Mouse (Mus musculus) MEL (cell line): ENCODE results near the gene Wfdc15b. TPM values are rescaled to one million over a fixed set of nuclear protein-coding genes. Genes with fewer than 3 reads are reported as not detected.

ENCODE experiments used
- DNase-seq: peaks from one replicate; pipeline ENCODE4 v3.0.0; 2011; ENCODE audit warnings: low read depth, low spot score
- H3K27ac ChIP-seq: 2 replicates; pipeline ENCODE4 v1.5.1; 2012; ENCODE audit warnings: low read depth, mild to moderate bottlenecking, control low read depth, low read length, moderate library complexity; ENCODE audit not compliant: control insufficient read depth
- H3K27me3 ChIP-seq, 2 experiments: fragments of 150-350 bp in 1 of 2; sonication (generic) in 1 of 2; 2 replicates each; pipeline ENCODE4 v1.6.1; 2012; ENCODE audit warnings: low read length in 2 of 2, mild to moderate bottlenecking in 2 of 2, improper control_type of control experiment in 1 of 2, moderate library complexity in 1 of 2; ENCODE audit not compliant: insufficient read depth in 2 of 2, control insufficient read depth in 1 of 2
- H3K36me3 ChIP-seq, 2 experiments: 2 replicates each; pipeline ENCODE4 v1.6.1; 2012 to 2014; ENCODE audit warnings: low read length in 2 of 2, improper control_type of control experiment in 1 of 2, inconsistent platforms in 1 of 2, mild to moderate bottlenecking in 1 of 2; ENCODE audit not compliant: insufficient read depth in 2 of 2, control insufficient read depth in 1 of 2
- H3K4me1 ChIP-seq, 2 experiments: fragments of 150-350 bp in 1 of 2; sonication (generic) in 1 of 2; 2 replicates each; pipeline ENCODE4 v1.6.1; 2012; ENCODE audit warnings: low read length in 2 of 2, improper control_type of control experiment in 1 of 2, mild to moderate bottlenecking in 1 of 2; ENCODE audit not compliant: insufficient read depth in 2 of 2, control insufficient read depth in 1 of 2
- H3K4me3 ChIP-seq, 2 experiments: fragments of 150-350 bp in 1 of 2; sonication (generic) in 1 of 2; 2 replicates each; pipeline ENCODE4 v1.5.1; 2012; ENCODE audit warnings: low read depth in 2 of 2, low read length in 2 of 2, mild to moderate bottlenecking in 2 of 2, moderate library complexity in 2 of 2, control low read depth in 1 of 2, improper control_type of control experiment in 1 of 2; ENCODE audit not compliant: control insufficient read depth in 1 of 2, insufficient read depth in 1 of 2
- H3K79me2 ChIP-seq: 2 replicates; pipeline ENCODE4 v1.6.1; 2012; ENCODE audit warnings: mild to moderate bottlenecking, low read length, moderate library complexity; ENCODE audit not compliant: control insufficient read depth, poor library complexity, insufficient read depth
- H3K9ac ChIP-seq: 2 replicates; pipeline ENCODE4 v1.6.1; 2012; ENCODE audit warnings: low read depth, mild to moderate bottlenecking, control low read depth, low read length, moderate library complexity; ENCODE audit not compliant: control insufficient read depth, poor library complexity, severe bottlenecking
- H3K9me3 ChIP-seq: fragments of 150-350 bp; sonication (generic); replicated peaks from 2 replicates; pipeline ENCODE4 v1.6.1; 2012; ENCODE audit warnings: mild to moderate bottlenecking, low read length, improper control_type of control experiment, moderate library complexity; ENCODE audit not compliant: insufficient read depth
- CTCF ChIP-seq, 3 experiments: IDR thresholded peaks in 2 of 3; conservative IDR thresholded peaks in 1 of 3; 2 replicates each; pipeline ENCODE4 v1.5.1; 2011 to 2012; ENCODE audit warnings: low read length in 3 of 3, low read depth in 2 of 3, mild to moderate bottlenecking in 2 of 3, improper control_type of control experiment in 1 of 3, inconsistent platforms in 1 of 3, mixed read lengths in 1 of 3, moderate library complexity in 1 of 3; ENCODE audit not compliant: control insufficient read depth in 1 of 3, insufficient read depth in 1 of 3, poor library complexity in 1 of 3, severe bottlenecking in 1 of 3
- ELF1 ChIP-seq: IDR thresholded peaks from 2 replicates; pipeline ENCODE4 v1.6.1; 2014; ENCODE audit warnings: low read depth, mild to moderate bottlenecking, inconsistent platforms, low read length, improper control_type of control experiment, moderate library complexity
- EP300 ChIP-seq, 2 experiments: IDR thresholded peaks; 2 replicates each; pipeline ENCODE4 v1.6.1; 2011; ENCODE audit warnings: improper control_type of control experiment in 2 of 2, low read length in 2 of 2, low read depth in 1 of 2, mild to moderate bottlenecking in 1 of 2
- ETS1 ChIP-seq: IDR thresholded peaks from 2 replicates; pipeline ENCODE4 v1.6.1; 2012; ENCODE audit warnings: low read depth, mild to moderate bottlenecking, inconsistent platforms, low read length, improper control_type of control experiment, moderate library complexity
- GABPA ChIP-seq: IDR thresholded peaks from 2 replicates; pipeline ENCODE4 v1.6.1; 2012; ENCODE audit warnings: low read depth, mild to moderate bottlenecking, inconsistent platforms, low read length, improper control_type of control experiment, moderate library complexity
- GATA1 ChIP-seq: IDR thresholded peaks from 2 replicates; pipeline ENCODE4 v1.6.1; 2011; ENCODE audit warnings: low read depth, low read length, improper control_type of control experiment
- HCFC1 ChIP-seq: IDR thresholded peaks from 2 replicates; pipeline ENCODE4 v1.6.1; 2012; ENCODE audit warnings: low read depth, mild to moderate bottlenecking, inconsistent platforms, low read length, improper control_type of control experiment, moderate library complexity
- KAT2A ChIP-seq: conservative IDR thresholded peaks from 2 replicates; pipeline ENCODE4 v1.6.1; 2012; ENCODE audit warnings: low read depth, low read length, improper control_type of control experiment, inconsistent platforms
- MAFK ChIP-seq: IDR thresholded peaks from 2 replicates; pipeline ENCODE4 v1.6.1; 2011; ENCODE audit warnings: low read depth, mild to moderate bottlenecking, low read length, improper control_type of control experiment, borderline replicate concordance
- MAX ChIP-seq: IDR thresholded peaks from 2 replicates; pipeline ENCODE4 v1.6.1; 2011; ENCODE audit warnings: low read length, improper control_type of control experiment
- MXI1 ChIP-seq: IDR thresholded peaks from 2 replicates; pipeline ENCODE4 v1.6.1; 2011; ENCODE audit warnings: mild to moderate bottlenecking, low read depth, low read length, improper control_type of control experiment
- MYC ChIP-seq: IDR thresholded peaks from 2 replicates; pipeline ENCODE4 v1.6.1; 2011; ENCODE audit warnings: low read depth, mild to moderate bottlenecking, low read length, improper control_type of control experiment, moderate library complexity
- NELFE ChIP-seq: IDR thresholded peaks from 2 replicates; pipeline ENCODE4 v1.6.1; 2011; ENCODE audit warnings: low read depth, low read length, improper control_type of control experiment
- POLR2A ChIP-seq, 2 experiments: IDR thresholded peaks; 2 replicates each; pipeline ENCODE4 v1.6.1; 2011 to 2012; ENCODE audit warnings: low read length in 2 of 2, mild to moderate bottlenecking in 2 of 2, control low read depth in 1 of 2, improper control_type of control experiment in 1 of 2, low read depth in 1 of 2, moderate library complexity in 1 of 2; ENCODE audit not compliant: control insufficient read depth in 1 of 2, insufficient read depth in 1 of 2, poor library complexity in 1 of 2
- POLR2AphosphoS2 ChIP-seq: IDR thresholded peaks from 2 replicates; pipeline ENCODE4 v1.6.1; 2011; ENCODE audit warnings: low read length, improper control_type of control experiment
- RAD21 ChIP-seq: IDR thresholded peaks from 2 replicates; pipeline ENCODE4 v1.6.1; 2011; ENCODE audit warnings: mild to moderate bottlenecking, low read depth, low read length, improper control_type of control experiment
- SIN3A ChIP-seq: IDR thresholded peaks from 2 replicates; pipeline ENCODE4 v1.6.1; 2012; ENCODE audit warnings: low read length, improper control_type of control experiment, inconsistent platforms
- TCF12 ChIP-seq: IDR thresholded peaks from 2 replicates; pipeline ENCODE4 v1.6.1; 2014; ENCODE audit warnings: low read depth, mild to moderate bottlenecking, inconsistent platforms, low read length, improper control_type of control experiment, moderate library complexity
- USF2 ChIP-seq, 2 experiments: IDR thresholded peaks; 2 replicates each; pipeline ENCODE4 v1.6.1; 2011 to 2012; ENCODE audit warnings: improper control_type of control experiment in 2 of 2, low read length in 2 of 2, borderline replicate concordance in 1 of 2, inconsistent platforms in 1 of 2, low read depth in 1 of 2, mild to moderate bottlenecking in 1 of 2; ENCODE audit not compliant: insufficient read depth in 1 of 2
- ZC3H11A ChIP-seq: IDR thresholded peaks from 2 replicates; pipeline ENCODE4 v1.6.1; 2012; ENCODE audit warnings: low read depth, mild to moderate bottlenecking, inconsistent platforms, low read length, improper control_type of control experiment
- ZKSCAN1 ChIP-seq: IDR thresholded peaks from 2 replicates; pipeline ENCODE4 v1.6.1; 2012; ENCODE audit warnings: low read depth, mild to moderate bottlenecking, inconsistent platforms, low read length, improper control_type of control experiment, moderate library complexity
- ZMIZ1 ChIP-seq: IDR thresholded peaks from 2 replicates; pipeline ENCODE4 v1.6.1; 2012; ENCODE audit warnings: low read depth, mild to moderate bottlenecking, inconsistent platforms, low read length, improper control_type of control experiment, moderate library complexity
- ZNF384 ChIP-seq: IDR thresholded peaks from 2 replicates; pipeline ENCODE4 v1.6.1; 2012; ENCODE audit warnings: low read depth, mild to moderate bottlenecking, inconsistent platforms, low read length, improper control_type of control experiment
- polyA plus RNA-seq, 2 experiments: library from polyadenylated mRNA; stranded (reverse) in 1 of 2; unstranded in 1 of 2; fragments of >175 nt in 1 of 2; fragments of >200 nt in 1 of 2; gene quantifications; 2 replicates each; pipeline versions ENCODE4 v1.2.1 to v1.2.4; 2012; ENCODE audit warnings: low replicate concordance in 2 of 2, low read depth in 1 of 2; ENCODE audit not compliant: insufficient read length in 2 of 2, insufficient read depth in 1 of 2, missing spikeins in 1 of 2
- total RNA-seq: library from RNA; depleted of rRNA; stranded (reverse); fragments of 300-350 nt; gene quantifications from 2 replicates; pipeline ENCODE4 v1.2.3, GENCODE M21; 2012

Gene Wfdc15b
- total and polyA plus RNA-seq, 3 experiments: not detected

DNA sequence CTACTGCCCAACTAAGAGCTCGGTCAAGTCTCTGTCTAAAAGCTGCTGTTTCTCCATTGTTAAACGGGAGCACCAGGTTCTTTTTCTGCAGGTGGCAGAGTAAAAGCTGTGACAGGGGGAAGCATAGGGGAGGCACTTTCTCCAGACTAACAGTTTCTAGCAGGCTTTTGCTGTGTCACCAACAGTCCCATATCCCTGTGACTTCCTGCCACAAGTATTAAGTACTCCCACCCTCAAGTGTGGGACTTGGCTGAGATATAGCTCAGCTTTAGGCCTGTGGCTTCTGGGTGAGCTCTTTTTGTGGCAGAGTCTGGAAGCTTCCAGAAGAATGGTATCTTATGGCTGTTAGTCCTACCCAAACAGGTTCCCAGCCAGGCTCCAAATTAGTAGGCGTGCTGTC lies 45.6 kb downstream of the Wfdc15b start:
- peaks cover 0 to 13% of the 10 kb centered on the region in 2 experiments; a peak in 2 of 4 replicates for H3K36me3 ChIP-seq
- H3K4me3 ChIP-seq: no peak overlapping the region
- no peak overlapping the region for H3K9ac ChIP-seq
- no peak overlapping the region for H3K27ac ChIP-seq
- no peak for TF ChIP-seq POLR2AphosphoS2
- TF ChIP-seq EP300 (IDR thresholded peaks at IDR 0.05; ENCODE audit: low read depth in 1 of 2, low read length in 2 of 2): peak in 1 of 2 experiments; percentile 31; a peak in 1 of 4 replicates
- DNase-seq: peak; percentile 35
- H3K79me2 ChIP-seq: no peaks in the 10 kb centered on the region
- peaks cover 11 to 17% of the 10 kb centered on the region in 2 experiments for H3K4me1 ChIP-seq
- H3K9me3 ChIP-seq: no peaks in the 10 kb centered on the region
- H3K27me3 ChIP-seq: no peaks in the 10 kb centered on the region; a peak in 1 of 4 replicates

DNA sequence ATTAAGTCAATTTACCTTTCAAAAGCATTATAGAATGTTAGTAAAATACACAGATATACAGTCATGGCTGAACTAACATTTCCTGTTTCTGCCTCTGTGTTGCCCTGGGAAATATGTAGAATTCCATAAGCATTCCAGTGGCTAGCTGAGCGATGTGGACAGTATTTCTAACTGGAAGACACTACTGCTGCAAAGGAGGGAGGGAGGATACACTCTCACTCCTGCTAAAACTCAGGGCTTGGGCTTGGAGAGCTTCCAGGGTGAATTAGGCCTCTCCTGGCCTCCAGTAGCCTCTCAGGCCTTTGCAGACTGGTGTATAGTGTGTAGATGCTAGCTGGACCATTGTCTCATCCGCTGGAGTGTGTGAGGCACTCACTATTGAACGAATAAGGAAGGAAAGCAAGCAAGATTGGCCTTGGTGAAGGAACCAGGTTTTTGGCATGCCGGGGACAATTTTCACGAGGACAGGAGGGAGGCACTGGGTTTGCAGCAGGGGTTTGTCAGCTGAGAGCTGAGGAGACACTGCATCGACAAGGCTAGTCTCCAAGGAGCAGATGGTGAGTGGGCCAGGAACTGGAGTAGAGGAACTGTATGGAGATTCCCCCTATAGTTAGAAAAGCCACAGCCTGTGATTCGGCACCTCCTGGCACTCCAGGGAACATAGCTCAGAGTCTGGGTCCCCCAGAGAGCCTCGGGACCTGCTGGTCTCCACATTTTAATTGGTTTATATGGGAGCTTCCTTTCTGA lies 46.6 kb downstream of the Wfdc15b start:
- Histone ChIP-seq H3K9ac (no peak overlapping the region), H3K4me1 (peaks cover 11 to 17% of the 10 kb centered on the region in 2 experiments), H3K27ac (no peak overlapping the region), H3K27me3 (no peaks in the 10 kb centered on the region; a peak in 1 of 4 replicates), H3K4me3 (no peak overlapping the region), H3K79me2 (no peaks in the 10 kb centered on the region), H3K36me3 (peaks cover 0 to 13% of the 10 kb centered on the region in 2 experiments; a peak in 2 of 4 replicates), H3K9me3 (no peaks in the 10 kb centered on the region)
- TF ChIP-seq TCF12 (no peak), GABPA (no peak), MAX (no peak), MXI1 (no peak), KAT2A (no peak), RAD21 (no peak), SIN3A (no peak), GATA1 (no peak), HCFC1 (no peak)
- no peak for DNase-seq

DNA sequence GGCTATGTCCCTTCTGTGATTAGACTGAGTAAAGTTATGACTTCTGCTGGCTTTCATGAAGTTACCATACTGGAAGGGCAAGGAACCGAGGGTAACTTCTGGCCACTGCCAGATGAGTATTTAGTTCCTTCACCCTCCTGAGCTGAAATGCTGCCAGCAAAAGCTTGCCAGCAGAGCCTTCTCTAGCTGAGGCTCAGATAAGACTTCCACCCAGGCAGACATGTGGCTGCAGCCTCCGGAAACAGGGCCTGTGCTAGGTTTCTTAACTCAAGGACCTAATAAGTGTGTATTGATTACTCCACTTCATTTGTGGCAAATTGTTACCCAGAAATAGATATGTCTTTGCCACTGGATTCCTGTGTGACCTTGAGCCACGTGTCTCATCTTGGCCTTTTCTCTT lies 48.1 kb downstream of the Wfdc15b start:
- Histone ChIP-seq H3K27me3 (no peaks in the 10 kb centered on the region; a peak in 1 of 4 replicates), H3K9ac (no peak overlapping the region), H3K9me3 (no peaks in the 10 kb centered on the region), H3K27ac (peak overlapping the region; percentile 43; the same call in 1 of the 2 replicates), H3K4me1 (peaks cover 11 to 17% of the 10 kb centered on the region in 2 experiments), H3K79me2 (no peaks in the 10 kb centered on the region), H3K4me3 (no peak overlapping the region), H3K36me3 (peaks cover 0 to 13% of the 10 kb centered on the region in 2 experiments; a peak in 2 of 4 replicates)
- peak; percentile 73 for DNase-seq
- TF ChIP-seq EP300 (IDR thresholded peaks at IDR 0.05; ENCODE audit: low read depth in 1 of 2, low read length in 2 of 2): peak; percentile 45 to 47; a peak in 3 of 4 replicates
- no peak for TF ChIP-seq RAD21
- peak; percentile 56 for TF ChIP-seq SIN3A
- TF ChIP-seq MYC: peak; percentile 90
- 0 out of 2 replicates have a peak, but pooled peaks have one; percentile 43 for TF ChIP-seq ELF1
- peak; percentile 29; the same call in 1 of the 2 replicates for TF ChIP-seq NELFE
- no peak for TF ChIP-seq USF2 (IDR thresholded peaks at IDR 0.05; ENCODE audit: borderline replicate concordance in 1 of 2, insufficient read depth in 1 of 2, low read depth in 1 of 2, low read length in 2 of 2)
- 0 out of 2 replicates have a peak, but pooled peaks have one; percentile 11 for TF ChIP-seq TCF12
- peak; percentile 54; the same call in 1 of the 2 replicates for TF ChIP-seq GATA1
- peak; percentile 72 for TF ChIP-seq MXI1
- TF ChIP-seq ZKSCAN1: no peak
- no peak for TF ChIP-seq CTCF (IDR thresholded peaks at IDR 0.05 in 2 of 3, conservative IDR thresholded peaks at IDR 0.05 in 1 of 3; ENCODE audit: control insufficient read depth in 1 of 3, insufficient read depth in 1 of 3, low read depth in 2 of 3, low read length in 3 of 3, poor library complexity in 1 of 3, severe bottlenecking in 1 of 3)
- TF ChIP-seq GABPA: no peak
- TF ChIP-seq ZNF384: no peak
- no peak for TF ChIP-seq MAFK
- no peak for TF ChIP-seq POLR2A (IDR thresholded peaks at IDR 0.05; ENCODE audit: control insufficient read depth in 1 of 2, insufficient read depth in 1 of 2, low read depth in 1 of 2, low read length in 2 of 2, poor library complexity in 1 of 2)
- no peak for TF ChIP-seq ZMIZ1
- peak; percentile 85 for TF ChIP-seq MAX
- TF ChIP-seq ETS1: peak; percentile 48; the same call in 1 of the 2 replicates
- no peak; the same call in 1 of the 2 replicates for TF ChIP-seq ZC3H11A
